Mouse (Mus musculus) midbrain, embryonic 14.5 days (tissue): ENCODE measurements around the gene Olfr733. TPM values are rescaled to one million over a fixed set of nuclear protein-coding genes. Genes with fewer than 3 reads are reported as not detected.

ENCODE experiments used
- ATAC-seq: fragments of 200-750 bp; cut with Nextera tagmentation; 2 replicates; pipeline ENCODE4 v1.8.0; 2017; ENCODE audit warnings: moderate number of reproducible peaks, moderate library complexity; ENCODE audit not compliant: low FRiP score, low TSS enrichment
- DNase-seq: peaks from one replicate; pipeline ENCODE4 v3.0.0-alpha.2; 2015
- H3K27ac ChIP-seq: fragments of 300-500 bp; sonication (generic); replicated peaks from 2 replicates; pipeline ENCODE4 v1.5.1; 2014; ENCODE audit warnings: mild to moderate bottlenecking, low read depth, low read length, moderate library complexity
- H3K27me3 ChIP-seq: fragments of 300-500 bp; sonication (generic); 2 replicates; pipeline ENCODE4 v1.6.1; 2014; ENCODE audit warnings: low read length, control low read depth, mixed read lengths; ENCODE audit not compliant: control insufficient read depth, insufficient read depth
- H3K36me3 ChIP-seq: fragments of 300-500 bp; sonication (generic); 2 replicates; pipeline ENCODE4 v1.6.1; 2014; ENCODE audit warnings: low read length, control low read depth; ENCODE audit not compliant: control insufficient read depth, insufficient read depth
- H3K4me1 ChIP-seq: fragments of 300-500 bp; sonication (generic); 2 replicates; pipeline ENCODE4 v1.6.1; 2014; ENCODE audit warnings: mild to moderate bottlenecking, antibody characterized with exemption, low read length, control low read depth; ENCODE audit not compliant: control insufficient read depth, insufficient read depth
- H3K4me2 ChIP-seq: fragments of 300-500 bp; sonication (generic); 2 replicates; pipeline ENCODE4 v1.6.1; 2014; ENCODE audit warnings: mild to moderate bottlenecking, low read length, moderate library complexity
- H3K4me3 ChIP-seq: fragments of 300-500 bp; sonication (generic); replicated peaks from 2 replicates; pipeline ENCODE4 v1.5.1; 2014; ENCODE audit warnings: low read depth, low read length
- H3K9ac ChIP-seq: fragments of 300-500 bp; sonication (generic); replicated peaks from 2 replicates; pipeline ENCODE4 v1.6.1; 2014; ENCODE audit warnings: mild to moderate bottlenecking, low read length, moderate library complexity
- H3K9me3 ChIP-seq: fragments of 300-500 bp; sonication (generic); 2 replicates; pipeline ENCODE4 v1.6.1; 2016; ENCODE audit warnings: low read length, control low read depth, mixed read lengths; ENCODE audit not compliant: control insufficient read depth
- WGBS: fragments of 180-500 bp; shearing (Covaris S2); extraction: QIAGEN DNeasy Blood & Tissue Kit; methylation state at CpG from one replicate; pipeline ENCODE4 v1.1.7; 2014; 5-methylcytosine and 5-hydroxymethylcytosine counted together
- polyA plus RNA-seq: library from polyadenylated mRNA; unstranded; fragments of >200 nt; fragmentation: Nextera tagmentation; extraction: Ambion mirVana; gene quantifications from 2 replicates; pipeline ENCODE4 v1.2.1, GENCODE M21; 2014

The Olfr733 gene
- not detected in 2 replicates for polyA plus RNA-seq

GRCm38 (mm10) chr14:50301422-50301821 is at the start of gene Olfr733:
Gene Olfr733, minus strand, starts transcription at chr14:50301522.
- Histone ChIP-seq H3K4me1 (no peaks in the 10 kb centered on the region), H3K4me2 (no peak within 1 kb of the TSS), H3K36me3 (no peaks in the 10 kb centered on the region), H3K27ac (no peak within 1 kb of the TSS), H3K9me3 (no peaks in the 10 kb centered on the region), H3K9ac (no peak within 1 kb of the TSS), H3K4me3 (no peak within 1 kb of the TSS), H3K27me3 (no peaks in the 10 kb centered on the region)
- DNase-seq (no peak), ATAC-seq (no peak)

GRCm38 (mm10) chr14:50348796-50349195 is 47.5 kb upstream of the Olfr733 start, which contains the start of gene Olfr735:
Gene Olfr735, minus strand, starts transcription at chr14:50348872.
- H3K4me1 ChIP-seq, result no peaks in the 10 kb centered on the region
- H3K4me2 ChIP-seq, result no peak within 1 kb of the TSS
- no peak within 1 kb of the TSS for H3K9ac ChIP-seq
- H3K27me3 ChIP-seq, result no peaks in the 10 kb centered on the region
- H3K9me3 ChIP-seq, result no peaks in the 10 kb centered on the region
- H3K4me3 ChIP-seq, result no peak within 1 kb of the TSS
- ATAC-seq (no peak), DNase-seq (no peak)
- WGBS, result 85% methylated on average over 2 of the region's 2 CpGs
- no peak within 1 kb of the TSS for H3K27ac ChIP-seq
- H3K36me3 ChIP-seq, result no peaks in the 10 kb centered on the region

GRCm38 (mm10) chr14:50326661-50327060 is 25.3 kb upstream of the Olfr733 start, which contains the start of gene Olfr734:
Gene Olfr734, minus strand, starts transcription at chr14:50326761.
- ATAC-seq (no peak), DNase-seq (no peak)
- H3K36me3 ChIP-seq, result no peaks in the 10 kb centered on the region
- no peaks in the 10 kb centered on the region for H3K4me1 ChIP-seq
- no peaks in the 10 kb centered on the region for H3K27me3 ChIP-seq
- no peak within 1 kb of the TSS for H3K4me3 ChIP-seq
- H3K9ac ChIP-seq, result no peak within 1 kb of the TSS
- H3K4me2 ChIP-seq, result no peak within 1 kb of the TSS
- WGBS, result 81% methylated on average over 1 of the region's 1 CpGs
- no peak within 1 kb of the TSS for H3K27ac ChIP-seq
- no peaks in the 10 kb centered on the region for H3K9me3 ChIP-seq

- Histone ChIP-seq H3K27me3 (no peaks in the 10 kb centered on the region), H3K4me2 (no peak within 1 kb of the TSS), H3K9me3 (no peaks in the 10 kb centered on the region), H3K36me3 (no peaks in the 10 kb centered on the region), H3K27ac (no peak within 1 kb of the TSS), H3K9ac (no peak within 1 kb of the TSS), H3K4me1 (no peaks in the 10 kb centered on the region), H3K4me3 (no peak within 1 kb of the TSS)
- 92% methylated on average over 1 of the region's 1 CpGs for WGBS
- ATAC-seq (no peak), DNase-seq (no peak)
Measured at GRCm38 (mm10) chr14:50284106-50284505, 17.2 kb downstream of the Olfr733 start, which contains the start of gene Olfr732. Gene Olfr732, minus strand, starts transcription at chr14:50284206.

Other genes with a start within 250 kb of the Olfr733 start
- not detected in 2 replicates for gene Olfr726, start 210.6 kb downstream of the Olfr733 start, polyA plus RNA-seq
- gene Olfr727, start 178.3 kb downstream of the Olfr733 start, polyA plus RNA-seq, result not detected in 2 replicates
- gene Olfr728, start 158.8 kb downstream of the Olfr733 start, polyA plus RNA-seq, result not detected in 2 replicates
- gene Olfr729, start 148.6 kb downstream of the Olfr733 start, polyA plus RNA-seq, result not detected in 2 replicates
- gene Olfr730, start 113.3 kb downstream of the Olfr733 start, polyA plus RNA-seq, result not detected in 2 replicates
- gene Olfr731, start 59.7 kb downstream of the Olfr733 start, polyA plus RNA-seq, result not detected in 2 replicates
- gene Olfr732, start 17.3 kb downstream of the Olfr733 start, polyA plus RNA-seq, result not detected in 2 replicates
- not detected in 2 replicates for gene Olfr734, start 25.2 kb upstream of the Olfr733 start, polyA plus RNA-seq
- not detected in 2 replicates for gene Olfr735, start 47.4 kb upstream of the Olfr733 start, polyA plus RNA-seq
- not detected in 2 replicates for gene Tlr11, start 56.4 kb upstream of the Olfr733 start, polyA plus RNA-seq
- gene Olfr736, start 79.6 kb upstream of the Olfr733 start, polyA plus RNA-seq, result not detected in 2 replicates
- not detected in 2 replicates for gene Olfr738, start 106.0 kb upstream of the Olfr733 start, polyA plus RNA-seq
- not detected in 2 replicates for gene Olfr739, start 117.1 kb upstream of the Olfr733 start, polyA plus RNA-seq
- not detected in 2 replicates for gene Olfr740, start 144.0 kb upstream of the Olfr733 start, polyA plus RNA-seq
- not detected in 2 replicates for gene Olfr741, start 171.2 kb upstream of the Olfr733 start, polyA plus RNA-seq
- gene Olfr742, start 202.1 kb upstream of the Olfr733 start, polyA plus RNA-seq, result not detected in 2 replicates
- gene Olfr743, start 220.3 kb upstream of the Olfr733 start, polyA plus RNA-seq, result not detected in 2 replicates